Comparison of ENCODE assay signal across 15 mouse cellular contexts in genomic region chr6:54409271-54409670, GRCm38 (mm10). TPM values are rescaled to one million over a fixed set of nuclear protein-coding genes. Genes with fewer than 3 reads are reported as not detected.
A peak's percentile ranks its signal among the peaks of the same experiment; 100 is the strongest.
DNase-seq lines count a peak whose midpoint lies in the region; ATAC-seq lines count a peak whose summit lies in the region.
"Had no signal": no experiment of that assay in that cellular context is flagged by ENCODE, and none has a peak within 500 bp of the region (broad histone marks: within the 10 kb centered on the region; RNA-seq: fewer than 3 reads in every experiment).

No protein-coding gene starts in this region.

- H3K4me1 ChIP-seq in lung, embryonic 15.5 days = 0 out of 2 replicates have a peak, but pooled peaks cover 6% of the 10 kb centered on the region
- H3K4me1 ChIP-seq in heart, embryonic 13.5 days = peaks cover 10% of the 10 kb centered on the region
- no peaks in the 10 kb centered on the region for H3K4me1 ChIP-seq in limb, embryonic 15.5 days
- H3K4me1 ChIP-seq in forebrain, embryonic 15.5 days = no peaks in the 10 kb centered on the region
- H3K4me1 ChIP-seq: midbrain, embryonic 12.5 days had no signal

- WGBS in lung, embryonic 15.5 days = 38% methylated on average over 6 of the region's 6 CpGs
- WGBS in heart, embryonic 13.5 days = 24% methylated on average over 6 of the region's 6 CpGs
- WGBS in limb, embryonic 15.5 days = 62% methylated on average over 6 of the region's 6 CpGs
- 53% methylated on average over 6 of the region's 6 CpGs for WGBS in forebrain, embryonic 15.5 days

- H3K27me3 ChIP-seq in lung, embryonic 15.5 days = no peaks in the 10 kb centered on the region
- no peaks in the 10 kb centered on the region for H3K27me3 ChIP-seq in heart, embryonic 13.5 days (replicated peaks)
- no peaks in the 10 kb centered on the region for H3K27me3 ChIP-seq in limb, embryonic 15.5 days
- H3K27me3 ChIP-seq in forebrain, embryonic 15.5 days = no peaks in the 10 kb centered on the region
- H3K27me3 ChIP-seq: midbrain, embryonic 12.5 days had no signal

- H3K27ac ChIP-seq in lung, embryonic 15.5 days = no peak overlapping the region; the same call in 1 of the 2 replicates
- H3K27ac ChIP-seq in heart, embryonic 13.5 days (replicated peaks) = peak overlapping the region; percentile 21; the same call in 1 of the 2 replicates
- no peak overlapping the region for H3K27ac ChIP-seq in limb, embryonic 15.5 days
- no peak overlapping the region for H3K27ac ChIP-seq in forebrain, embryonic 15.5 days (replicated peaks)
- H3K27ac ChIP-seq: midbrain, embryonic 12.5 days had no signal

- H3K36me3 ChIP-seq in lung, embryonic 15.5 days = no peaks in the 10 kb centered on the region
- no peaks in the 10 kb centered on the region for H3K36me3 ChIP-seq in heart, embryonic 13.5 days
- H3K36me3 ChIP-seq in limb, embryonic 15.5 days = no peaks in the 10 kb centered on the region
- no peaks in the 10 kb centered on the region for H3K36me3 ChIP-seq in forebrain, embryonic 15.5 days
- H3K36me3 ChIP-seq: midbrain, embryonic 12.5 days had no signal

- no peaks in the 10 kb centered on the region for H3K9me3 ChIP-seq in lung, embryonic 15.5 days
- H3K9me3 ChIP-seq in heart, embryonic 13.5 days = no peaks in the 10 kb centered on the region
- no peaks in the 10 kb centered on the region for H3K9me3 ChIP-seq in limb, embryonic 15.5 days
- no peaks in the 10 kb centered on the region for H3K9me3 ChIP-seq in forebrain, embryonic 15.5 days
- H3K9me3 ChIP-seq: midbrain, embryonic 12.5 days had no signal

- no peak overlapping the region for H3K4me3 ChIP-seq in lung, embryonic 15.5 days
- H3K4me3 ChIP-seq in heart, embryonic 13.5 days = no peak overlapping the region
- H3K4me3 ChIP-seq in limb, embryonic 15.5 days = no peak overlapping the region
- no peak overlapping the region for H3K4me3 ChIP-seq in forebrain, embryonic 15.5 days
- H3K4me3 ChIP-seq: midbrain, embryonic 12.5 days had no signal

- no peak overlapping the region for H3K9ac ChIP-seq in lung, embryonic 15.5 days
- no peak overlapping the region for H3K9ac ChIP-seq in heart, embryonic 13.5 days
- H3K9ac ChIP-seq in limb, embryonic 15.5 days = no peak overlapping the region
- no peak overlapping the region for H3K9ac ChIP-seq in forebrain, embryonic 15.5 days (replicated peaks)
- H3K9ac ChIP-seq: midbrain, embryonic 12.5 days had no signal

- DNase-seq in heart, adult 11 months = peak; percentile 96
- no peak for DNase-seq in heart, adult 8-10 months (ENCODE audit: low spot score)
- DNase-seq in lung, postnatal 10 days = no peak
- DNase-seq in left cerebral cortex, adult 8-10 months (ENCODE audit: low spot score in 2 of 2) = no peak
- DNase-seq: cerebellum, adult 11-12 months; right cerebral cortex, postnatal 4 days; thymus, postnatal 4 days had no signal

- ATAC-seq in lung, embryonic 15.5 days (ENCODE audit: borderline replicate concordance, extremely low read depth, low FRiP score, low TSS enrichment) = 0 out of 2 replicates have a peak, but pooled peaks have one; percentile 14
- ATAC-seq in heart, embryonic 13.5 days (ENCODE audit: extremely low read depth, insufficient number of reproducible peaks, low FRiP score, low TSS enrichment) = peak; percentile 51; the same call in 1 of the 2 replicates
- ATAC-seq in limb, embryonic 15.5 days (ENCODE audit: insufficient number of reproducible peaks, low FRiP score, low TSS enrichment, low read depth) = peak; percentile 65; the same call in 1 of the 2 replicates
- ATAC-seq in forebrain, embryonic 15.5 days (replicated peaks) = no peak
- ATAC-seq: inflammation-experienced regulatory T-cells, adult 6 months had no signal

- no peak overlapping the region for H3K4me2 ChIP-seq in lung, embryonic 15.5 days
- H3K4me2 ChIP-seq in heart, embryonic 13.5 days = peak overlapping the region; percentile 38
- H3K4me2 ChIP-seq in limb, embryonic 15.5 days = no peak overlapping the region
- H3K4me2 ChIP-seq in forebrain, embryonic 15.5 days (replicated peaks) = no peak overlapping the region
- H3K4me2 ChIP-seq: midbrain, embryonic 12.5 days had no signal

RNA-seq across cellular contexts. Expression of gene Wipf3, which starts 20.1 kb away (rescaled TPM):
- 10 to 100 TPM; 28.5 to 45.5 (median 37.8) TPM for total RNA-seq in heart, adult 8-10 months (2022)
- polyA plus RNA-seq in lung, embryonic 15.5 days (2015; fragmentation: Nextera tagmentation; extraction: Ambion mirVana) = 1.2 and 1.5 TPM in 2 replicates
- 4.4 and 4.5 TPM in 2 replicates for polyA plus RNA-seq in heart, embryonic 13.5 days (2015; fragmentation: Nextera tagmentation; extraction: Ambion mirVana)
- 1.4 and 1.5 TPM in 2 replicates for polyA plus RNA-seq in limb, embryonic 15.5 days (2015; fragmentation: Nextera tagmentation; extraction: Ambion mirVana)
- 3.6 and 4.6 TPM in 2 replicates for polyA plus RNA-seq in forebrain, embryonic 15.5 days (2015; fragmentation: Nextera tagmentation; extraction: Ambion mirVana)
- total RNA-seq in left cerebral cortex, adult 8-10 months (2022) = 10 to 100 TPM; 84.4 to 96.0 (median 89.1) TPM
- total RNA-seq: granulocyte monocyte progenitor cell, adult 5-6 weeks; MEL had no signal
